Mouse (Mus musculus) erythroblast, embryonic 14.5 days (primary cell): ENCODE data around the gene Fam19a3. TPM values are rescaled to one million over a fixed set of nuclear protein-coding genes. Genes with fewer than 3 reads are reported as not detected.

Source experiments
- H3K27me3 ChIP-seq: 2 replicates; pipeline ENCODE4 v1.6.1; 2012; ENCODE audit warnings: inconsistent platforms; ENCODE audit not compliant: control insufficient read depth
- H3K36me3 ChIP-seq: 2 replicates; pipeline ENCODE4 v1.6.1; 2012; ENCODE audit warnings: mild to moderate bottlenecking, inconsistent platforms; ENCODE audit not compliant: control insufficient read depth
- H3K4me1 ChIP-seq: 2 replicates; pipeline ENCODE4 v1.6.1; 2012; ENCODE audit warnings: inconsistent platforms; ENCODE audit not compliant: control insufficient read depth
- H3K4me3 ChIP-seq: replicated peaks from 2 replicates; pipeline ENCODE3; 2012; ENCODE audit warnings: moderate library complexity, mild to moderate bottlenecking, inconsistent platforms
- H3K9me3 ChIP-seq: 2 replicates; pipeline ENCODE4 v1.6.1; 2012; ENCODE audit warnings: low read length, inconsistent platforms, mixed read lengths; ENCODE audit not compliant: control insufficient read depth
- GATA1 ChIP-seq: IDR thresholded peaks from 2 replicates; pipeline ENCODE4 v1.6.1; 2012; ENCODE audit warnings: low read length, inconsistent platforms, mixed read lengths
- TAL1 ChIP-seq: IDR thresholded peaks from 3 replicates; pipeline ENCODE4 v1.6.1; 2012; ENCODE audit warnings: low read length, inconsistent platforms, mixed read lengths
- polyA plus RNA-seq: library from polyadenylated mRNA; stranded (reverse); fragments of >175 nt; gene quantifications from 2 replicates; pipeline ENCODE4 v1.2.3, GENCODE M21; 2012

The Fam19a3 gene
- polyA plus RNA-seq, 1 experiment, result not detected

DNA sequence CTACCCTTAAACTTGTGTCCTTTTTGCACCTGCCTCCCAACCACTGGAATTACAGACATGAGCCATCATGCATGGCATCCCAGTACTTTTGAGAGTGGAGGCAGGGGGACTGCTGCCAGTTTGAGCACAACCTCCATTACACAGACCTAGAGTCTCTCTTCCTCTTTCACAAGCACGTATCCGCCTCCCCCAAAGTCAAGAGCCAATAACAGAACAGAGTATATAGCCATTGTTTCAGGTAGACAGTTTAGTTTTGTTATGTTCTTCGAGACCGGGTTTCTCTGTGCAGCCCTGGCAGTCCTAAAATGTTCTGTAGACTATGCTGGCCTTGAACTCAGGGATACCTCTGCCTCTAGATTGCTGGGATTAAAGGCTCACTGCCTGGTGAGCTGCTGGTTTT lies 30.6 kb upstream of the Fam19a3 start:
- Histone ChIP-seq H3K36me3 (peaks cover 4% of the 10 kb centered on the region; the same call in 1 of the 2 replicates), H3K27me3 (no peaks in the 10 kb centered on the region), H3K4me3 (no peak overlapping the region), H3K9me3 (no peaks in the 10 kb centered on the region), H3K4me1 (peaks cover 3% of the 10 kb centered on the region)
- TF ChIP-seq GATA1 (no peak), TAL1 (no peak)

GRCm38 (mm10) chr3:104811752-104812151 lies 30.1 kb upstream of the Fam19a3 start:
- Histone ChIP-seq H3K9me3 (no peaks in the 10 kb centered on the region), H3K27me3 (no peaks in the 10 kb centered on the region), H3K4me3 (no peak overlapping the region), H3K36me3 (peaks cover 4% of the 10 kb centered on the region; the same call in 1 of the 2 replicates), H3K4me1 (peaks cover 2% of the 10 kb centered on the region; the same call in 1 of the 2 replicates)
- TF ChIP-seq TAL1 (no peak), GATA1 (no peak)

- peaks cover 26% of the 10 kb centered on the region for H3K36me3 ChIP-seq
- no peak overlapping the region for H3K4me3 ChIP-seq
- no peaks in the 10 kb centered on the region for H3K27me3 ChIP-seq
- no peaks in the 10 kb centered on the region for H3K4me1 ChIP-seq
- TF ChIP-seq GATA1, result no peak
- TF ChIP-seq TAL1, result no peak
- H3K9me3 ChIP-seq, result no peaks in the 10 kb centered on the region
Observed at GRCm38 (mm10) chr3:104805539-104805938, 23.9 kb upstream of the Fam19a3 start.

- H3K27me3 ChIP-seq, result no peaks in the 10 kb centered on the region
- H3K4me3 ChIP-seq, result no peak overlapping the region
- H3K9me3 ChIP-seq, result no peaks in the 10 kb centered on the region
- H3K4me1 ChIP-seq, result no peaks in the 10 kb centered on the region
- H3K36me3 ChIP-seq, result peaks cover 39% of the 10 kb centered on the region
- TF ChIP-seq TAL1 (no peak), GATA1 (no peak)
Observed at GRCm38 (mm10) chr3:104804312-104804711, 22.7 kb upstream of the Fam19a3 start.

DNA sequence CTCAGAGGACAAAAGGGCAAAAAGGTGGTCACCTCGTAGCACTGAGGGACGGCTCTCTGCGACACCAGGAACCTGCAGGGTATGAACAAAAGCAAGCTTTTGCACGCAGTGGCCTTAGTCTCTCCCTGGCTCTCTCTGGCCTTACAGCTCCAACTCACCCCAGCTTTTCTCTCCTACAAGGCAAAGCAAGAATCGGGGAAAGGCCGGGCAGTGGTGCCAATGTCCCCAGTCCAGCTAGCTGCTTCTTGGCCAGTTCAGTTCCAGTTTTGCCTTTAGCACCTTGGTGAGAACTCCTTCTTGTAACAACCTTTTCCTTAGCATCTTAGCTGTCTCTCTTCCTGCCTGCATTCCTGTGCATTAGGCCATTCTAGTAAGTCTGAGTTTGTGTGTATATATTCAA lies 19.8 kb upstream of the Fam19a3 start:
- Histone ChIP-seq H3K27me3 (no peaks in the 10 kb centered on the region), H3K9me3 (no peaks in the 10 kb centered on the region), H3K4me3 (no peak overlapping the region), H3K4me1 (no peaks in the 10 kb centered on the region), H3K36me3 (peaks cover 53% of the 10 kb centered on the region)
- TF ChIP-seq TAL1 (no peak), GATA1 (no peak)

GRCm38 (mm10) chr3:104800681-104801080 lies 19.0 kb upstream of the Fam19a3 start:
- Histone ChIP-seq H3K4me1 (no peaks in the 10 kb centered on the region), H3K36me3 (peaks cover 53% of the 10 kb centered on the region), H3K4me3 (no peak overlapping the region), H3K9me3 (no peaks in the 10 kb centered on the region), H3K27me3 (no peaks in the 10 kb centered on the region)
- TF ChIP-seq GATA1, result no peak
- no peak for TF ChIP-seq TAL1

DNA sequence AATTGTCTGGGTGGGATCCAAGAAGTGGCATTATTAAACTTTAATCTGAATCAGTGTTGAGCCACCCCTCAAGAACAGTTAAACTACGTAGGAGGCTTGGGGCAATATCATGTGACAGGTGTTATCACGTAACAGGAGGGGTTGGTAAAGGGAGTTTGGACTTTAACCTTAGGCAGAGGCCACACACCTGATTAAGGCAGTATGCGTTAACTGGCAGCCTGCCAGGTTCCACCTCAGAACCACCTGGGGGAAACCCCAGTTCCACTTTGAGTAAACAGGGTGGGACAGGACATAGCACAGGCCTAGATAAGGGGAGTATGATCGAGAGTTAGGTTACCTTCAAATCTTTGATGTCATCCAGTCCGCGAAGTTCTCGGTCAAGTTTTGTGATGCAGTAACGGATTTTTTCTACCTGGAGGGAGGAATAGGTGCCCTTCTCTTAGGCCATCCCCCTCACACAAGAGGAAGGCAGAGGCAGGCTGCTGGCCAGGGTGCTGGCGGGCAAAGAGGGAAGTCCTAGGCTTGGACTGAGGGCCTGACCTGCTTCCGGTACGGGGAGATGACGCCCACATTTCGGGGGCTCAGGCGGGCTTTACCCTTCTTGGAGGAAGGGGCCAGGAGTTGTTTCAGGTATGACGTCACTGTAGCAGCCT lies 14.9 kb upstream of the Fam19a3 start:
- Histone ChIP-seq H3K9me3 (no peaks in the 10 kb centered on the region), H3K4me3 (no peak overlapping the region), H3K4me1 (peaks cover 10% of the 10 kb centered on the region), H3K36me3 (peaks cover 45% of the 10 kb centered on the region), H3K27me3 (0 out of 2 replicates have a peak, but pooled peaks cover 2% of the 10 kb centered on the region)
- TF ChIP-seq GATA1 (no peak), TAL1 (no peak)

DNA sequence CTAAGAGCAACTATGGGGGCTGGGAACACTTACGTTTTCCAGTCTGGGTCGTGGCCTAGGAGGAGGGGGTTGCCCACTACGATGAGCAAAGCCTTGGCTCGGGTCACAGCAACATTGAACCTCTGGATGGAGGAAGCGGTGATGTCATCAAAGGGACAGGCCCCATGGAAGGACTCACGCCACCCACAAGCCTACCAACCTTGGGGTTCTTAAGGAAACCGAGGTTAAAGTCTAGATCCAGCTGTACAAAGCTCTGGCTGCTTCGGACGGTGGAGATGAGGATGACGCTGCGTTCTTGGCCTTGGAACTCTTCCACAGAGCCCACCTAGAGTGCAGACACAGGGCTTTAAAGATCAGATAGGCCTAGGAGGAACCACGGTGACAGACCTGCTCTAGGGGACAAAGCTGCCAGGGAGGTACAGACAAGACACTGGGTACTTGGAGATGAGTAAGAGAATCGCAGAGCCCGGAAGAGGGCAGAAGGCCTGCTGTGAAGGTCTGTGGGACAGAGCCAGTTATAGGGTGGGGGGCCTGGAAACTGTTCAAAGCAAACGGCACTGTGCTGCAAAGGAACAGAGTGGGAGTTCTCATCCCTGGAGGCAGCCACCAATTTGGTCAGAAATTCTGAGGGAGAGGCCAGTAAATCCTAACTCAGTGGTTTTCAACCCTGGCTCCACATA lies 14.2 kb upstream of the Fam19a3 start:
- Histone ChIP-seq H3K36me3 (peaks cover 39% of the 10 kb centered on the region), H3K27me3 (peaks cover 8% of the 10 kb centered on the region), H3K4me3 (no peak overlapping the region), H3K4me1 (peaks cover 10% of the 10 kb centered on the region), H3K9me3 (no peaks in the 10 kb centered on the region)
- TF ChIP-seq TAL1 (no peak), GATA1 (no peak)

- H3K36me3 ChIP-seq, result peaks cover 31% of the 10 kb centered on the region
- H3K4me1 ChIP-seq, result peaks cover 10% of the 10 kb centered on the region
Observed at GRCm38 (mm10) chr3:104794953-104795470, 13.4 kb upstream of the Fam19a3 start.

More at GRCm38 (mm10) chr3:104794953-104795470, 13.4 kb upstream of the Fam19a3 start:
- H3K4me3 ChIP-seq, result no peak overlapping the region
- TF ChIP-seq GATA1 (no peak), TAL1 (no peak)
- peaks cover 15% of the 10 kb centered on the region for H3K27me3 ChIP-seq
- no peaks in the 10 kb centered on the region for H3K9me3 ChIP-seq
